ENCODE assay signal across 22 mouse cellular contexts in genomic region chr11:83282084-83282483, GRCm38 (mm10). TPM values are rescaled to one million over a fixed set of nuclear protein-coding genes. Genes with fewer than 3 reads are reported as not detected.
"Had no signal": no experiment of that assay in that cellular context is flagged by ENCODE, and none has a peak within 500 bp of the region (broad histone marks: within the 10 kb centered on the region; RNA-seq: fewer than 3 reads in every experiment).

No protein-coding gene starts in this region.

- ATAC-seq: intestine, embryonic 16.5 days had no signal

- H3K9ac ChIP-seq: limb, embryonic 12.5 days; limb, embryonic 15.5 days had no signal

- H3K4me1 ChIP-seq: limb, embryonic 12.5 days; limb, embryonic 15.5 days had no signal

- H3K4me3 ChIP-seq: left cerebral cortex, adult 2 months; limb, embryonic 12.5 days; limb, embryonic 15.5 days had no signal

- H3K36me3 ChIP-seq: limb, embryonic 12.5 days; limb, embryonic 15.5 days had no signal

- H3K9me3 ChIP-seq: limb, embryonic 12.5 days; limb, embryonic 15.5 days had no signal

- H3K27me3 ChIP-seq: limb, embryonic 12.5 days; limb, embryonic 15.5 days had no signal

- DNase-seq: kidney, adult 18-20 months; kidney, adult 9 months; kidney, postnatal 25 days; layer of hippocampus, postnatal 36 days; left cerebral cortex, postnatal 4 days; lung, adult 2 months; lung, postnatal 14 days; lung, postnatal 4 days; midbrain, embryonic 14.5 days; thymus, adult 18-20 months; thymus, postnatal 36 days had no signal

- H3K4me2 ChIP-seq: limb, embryonic 12.5 days; limb, embryonic 15.5 days; midbrain, embryonic 11.5 days had no signal

- H3K27ac ChIP-seq: kidney, postnatal 0 days; left cerebral cortex, adult 2 months; limb, embryonic 12.5 days; limb, embryonic 15.5 days had no signal

RNA-seq across cellular contexts. Expression of gene Slfn14, which starts 4.4 kb away (rescaled TPM):
- total RNA-seq: layer of hippocampus, postnatal 36 days; left cerebral cortex, adult 2 months; left cerebral cortex, postnatal 14 days; left cerebral cortex, postnatal 4 days; midbrain, postnatal 0 days had no signal
- polyA plus RNA-seq: large intestine, adult 2 months; midbrain, postnatal 0 days; small intestine, adult 2 months; urinary bladder, adult 2 months had no signal
